Mouse (Mus musculus) forebrain, embryonic 12.5 days (tissue): ENCODE measurements at regions not wholly inside any gene's neighbourhood (a gene's known extent, or its start where the extent isn't known, plus 50 kb on each side); places are given as distances from the start of the nearest gene placed in this dataset.
"Not testable (repeated sequence)": the region's sequence is repeated elsewhere in the genome, so short reads cannot be mapped to it uniquely, and the experiment has no call there.

Source experiments
- ATAC-seq: fragments of 200-750 bp; cut with Nextera tagmentation; 2 replicates; pipeline ENCODE4 v1.8.0; 2017; ENCODE audit warnings: moderate TSS enrichment; ENCODE audit not compliant: low FRiP score
- H3K27ac ChIP-seq: fragments of 300-500 bp; sonication (generic); 2 replicates; pipeline ENCODE4 v1.5.1; 2016; ENCODE audit warnings: mild to moderate bottlenecking
- H3K27me3 ChIP-seq: fragments of 300-500 bp; sonication (generic); 2 replicates; pipeline ENCODE4 v1.6.1; 2016; ENCODE audit warnings: mild to moderate bottlenecking
- H3K36me3 ChIP-seq: fragments of 300-500 bp; sonication (generic); replicated peaks from 2 replicates; pipeline ENCODE4 v1.6.1; 2016; ENCODE audit warnings: mild to moderate bottlenecking
- H3K4me1 ChIP-seq: fragments of 300-500 bp; sonication (generic); 2 replicates; pipeline ENCODE4 v1.6.1; 2016
- H3K4me2 ChIP-seq: fragments of 300-500 bp; sonication (generic); 2 replicates; pipeline ENCODE4 v1.6.1; 2016; ENCODE audit warnings: mild to moderate bottlenecking, moderate library complexity
- H3K4me3 ChIP-seq: fragments of 300-500 bp; sonication (generic); replicated peaks from 2 replicates; pipeline ENCODE4 v1.5.1; 2016; ENCODE audit warnings: mild to moderate bottlenecking
- H3K9ac ChIP-seq: fragments of 300-500 bp; sonication (generic); 2 replicates; pipeline ENCODE4 v1.6.1; 2016; ENCODE audit warnings: mild to moderate bottlenecking
- H3K9me3 ChIP-seq: fragments of 300-500 bp; sonication (generic); 2 replicates; pipeline ENCODE4 v1.6.1; 2016
- WGBS: fragments of 180-500 bp; shearing (Covaris S2); methylation state at CpG from one replicate; pipeline ENCODE4 v1.1.7; 2016; 5-methylcytosine and 5-hydroxymethylcytosine counted together

GRCm38 (mm10) chr10:99320797-99321196, 57.8 kb downstream of the Dusp6 start:
- Histone ChIP-seq H3K4me3 (no peak overlapping the region), H3K4me2 (no peak overlapping the region), H3K27ac (no peak overlapping the region), H3K27me3 (no peaks in the 10 kb centered on the region), H3K4me1 (no peaks in the 10 kb centered on the region), H3K9ac (no peak overlapping the region), H3K9me3 (no peaks in the 10 kb centered on the region), H3K36me3 (no peaks in the 10 kb centered on the region)
- 77% methylated on average over 8 of the region's 8 CpGs for WGBS
- ATAC-seq, result no peak

GRCm38 (mm10) chr10:99323358-99323757, 60.3 kb downstream of the Dusp6 start:
- Histone ChIP-seq H3K36me3 (no peaks in the 10 kb centered on the region), H3K27me3 (no peaks in the 10 kb centered on the region), H3K4me1 (no peaks in the 10 kb centered on the region), H3K9me3 (no peaks in the 10 kb centered on the region), H3K27ac (no peak overlapping the region), H3K4me3 (no peak overlapping the region), H3K9ac (no peak overlapping the region), H3K4me2 (no peak overlapping the region)
- ATAC-seq, result no peak
- WGBS, result 91% methylated on average over 8 of the region's 8 CpGs

- no peak overlapping the region for H3K4me3 ChIP-seq
- 93% methylated on average over 2 of the region's 2 CpGs for WGBS
- no peaks in the 10 kb centered on the region for H3K36me3 ChIP-seq
- no peaks in the 10 kb centered on the region for H3K9me3 ChIP-seq
- H3K4me1 ChIP-seq, result no peaks in the 10 kb centered on the region
- ATAC-seq, result no peak
- no peak overlapping the region for H3K27ac ChIP-seq
- H3K4me2 ChIP-seq, result no peak overlapping the region
- no peaks in the 10 kb centered on the region for H3K27me3 ChIP-seq
- no peak overlapping the region for H3K9ac ChIP-seq
Measured at GRCm38 (mm10) chr10:99327501-99327900, 64.5 kb downstream of the Dusp6 start.

- ATAC-seq, result no peak
- Histone ChIP-seq H3K36me3 (no peaks in the 10 kb centered on the region), H3K27ac (no peak overlapping the region), H3K9ac (no peak overlapping the region), H3K9me3 (no peaks in the 10 kb centered on the region), H3K4me3 (no peak overlapping the region), H3K4me2 (no peak overlapping the region), H3K27me3 (no peaks in the 10 kb centered on the region), H3K4me1 (no peaks in the 10 kb centered on the region)
- WGBS, result 91% methylated on average over 8 of the region's 8 CpGs
Measured at GRCm38 (mm10) chr10:99328568-99328967, 65.5 kb downstream of the Dusp6 start.

- H3K4me2 ChIP-seq, result no peak overlapping the region
- ATAC-seq, result no peak
- H3K4me1 ChIP-seq, result no peaks in the 10 kb centered on the region
- no peaks in the 10 kb centered on the region for H3K9me3 ChIP-seq
- no peak overlapping the region for H3K27ac ChIP-seq
- H3K36me3 ChIP-seq, result no peaks in the 10 kb centered on the region
- H3K27me3 ChIP-seq, result no peaks in the 10 kb centered on the region
- no peak overlapping the region for H3K9ac ChIP-seq
- 89% methylated on average over 6 of the region's 6 CpGs for WGBS
- no peak overlapping the region for H3K4me3 ChIP-seq
Measured at GRCm38 (mm10) chr10:99329469-99329868, 66.4 kb downstream of the Dusp6 start.

- ATAC-seq, result no peak
- H3K4me3 ChIP-seq, result no peak overlapping the region
- H3K9me3 ChIP-seq, result no peaks in the 10 kb centered on the region
- no peak overlapping the region for H3K9ac ChIP-seq
- H3K27me3 ChIP-seq, result no peaks in the 10 kb centered on the region
- 16% methylated on average over 7 of the region's 7 CpGs for WGBS
- no peak overlapping the region for H3K27ac ChIP-seq
- no peak overlapping the region for H3K4me2 ChIP-seq
- H3K36me3 ChIP-seq, result no peaks in the 10 kb centered on the region
- H3K4me1 ChIP-seq, result no peaks in the 10 kb centered on the region
Measured at GRCm38 (mm10) chr10:99330519-99330918, 67.5 kb downstream of the Dusp6 start.

- H3K27me3 ChIP-seq, result no peaks in the 10 kb centered on the region
- H3K4me3 ChIP-seq, result no peak overlapping the region
- ATAC-seq, result no peak
- H3K36me3 ChIP-seq, result no peaks in the 10 kb centered on the region
- no peaks in the 10 kb centered on the region for H3K4me1 ChIP-seq
- no peaks in the 10 kb centered on the region for H3K9me3 ChIP-seq
- no peak overlapping the region for H3K4me2 ChIP-seq
- H3K9ac ChIP-seq, result no peak overlapping the region
- 95% methylated on average over 12 of the region's 12 CpGs for WGBS
- no peak overlapping the region for H3K27ac ChIP-seq
Measured at GRCm38 (mm10) chr10:99331876-99332275, 68.8 kb downstream of the Dusp6 start.

GRCm38 (mm10) chr10:99333831-99334230, 70.8 kb downstream of the Dusp6 start:
- Histone ChIP-seq H3K27me3 (no peaks in the 10 kb centered on the region), H3K9me3 (no peaks in the 10 kb centered on the region), H3K27ac (no peak overlapping the region), H3K4me2 (no peak overlapping the region), H3K4me3 (no peak overlapping the region), H3K9ac (no peak overlapping the region), H3K36me3 (no peaks in the 10 kb centered on the region), H3K4me1 (no peaks in the 10 kb centered on the region)
- WGBS, result 54% methylated on average over 5 of the region's 5 CpGs
- no peak for ATAC-seq

- Histone ChIP-seq H3K36me3 (no peaks in the 10 kb centered on the region), H3K27me3 (no peaks in the 10 kb centered on the region), H3K27ac (no peak overlapping the region), H3K9me3 (no peaks in the 10 kb centered on the region), H3K4me3 (no peak overlapping the region), H3K4me1 (no peaks in the 10 kb centered on the region), H3K9ac (no peak overlapping the region), H3K4me2 (no peak overlapping the region)
- WGBS, result 92% methylated on average over 4 of the region's 4 CpGs
- no peak for ATAC-seq
Measured at GRCm38 (mm10) chr10:99336091-99336490, 73.1 kb downstream of the Dusp6 start.

- not testable (repeated sequence) for H3K36me3 ChIP-seq, H3K27ac ChIP-seq, H3K27me3 ChIP-seq, H3K9me3 ChIP-seq, ATAC-seq, H3K4me2 ChIP-seq, H3K4me1 ChIP-seq, H3K4me3 ChIP-seq, H3K9ac ChIP-seq
- WGBS, result 95% methylated on average over 8 of the region's 11 CpGs
Measured at GRCm38 (mm10) chr10:99338790-99339189, 75.8 kb downstream of the Dusp6 start.

- not testable (repeated sequence) for H3K27me3 ChIP-seq, H3K27ac ChIP-seq, H3K4me1 ChIP-seq, H3K4me3 ChIP-seq, H3K9ac ChIP-seq, H3K36me3 ChIP-seq, H3K4me2 ChIP-seq, ATAC-seq, H3K9me3 ChIP-seq
- 95% methylated on average over 14 of the region's 19 CpGs for WGBS
Measured at GRCm38 (mm10) chr10:99339291-99339912, 76.4 kb downstream of the Dusp6 start.

GRCm38 (mm10) chr10:99340057-99340456, 77.0 kb downstream of the Dusp6 start:
- not testable (repeated sequence) for H3K9me3 ChIP-seq, H3K36me3 ChIP-seq, H3K9ac ChIP-seq, H3K4me3 ChIP-seq, H3K4me2 ChIP-seq, ATAC-seq, H3K4me1 ChIP-seq, H3K27ac ChIP-seq, H3K27me3 ChIP-seq
- no CpG with 5 or more reads among the region's 25 CpGs for WGBS

- H3K4me2 ChIP-seq, result no peak overlapping the region
- no peaks in the 10 kb centered on the region for H3K27me3 ChIP-seq
- H3K4me1 ChIP-seq, result peaks cover 7% of the 10 kb centered on the region; the same call in 1 of the 2 replicates
- H3K9ac ChIP-seq, result no peak overlapping the region
- WGBS, result 73% methylated on average over 3 of the region's 3 CpGs
- H3K27ac ChIP-seq, result no peak overlapping the region
- no peaks in the 10 kb centered on the region for H3K36me3 ChIP-seq
- H3K4me3 ChIP-seq, result no peak overlapping the region
- no peak for ATAC-seq
- no peaks in the 10 kb centered on the region for H3K9me3 ChIP-seq
Measured at GRCm38 (mm10) chr10:99349125-99349716, 86.2 kb downstream of the Dusp6 start.
